Mouse (Mus musculus) A20 (cell line): ENCODE data around the gene Gata5.

Experiments
- DNase-seq: peaks from one replicate; pipeline ENCODE4 v3.0.0-alpha.2; 2011; ENCODE audit warnings: low read depth, low spot score

The Gata5 gene

DNA sequence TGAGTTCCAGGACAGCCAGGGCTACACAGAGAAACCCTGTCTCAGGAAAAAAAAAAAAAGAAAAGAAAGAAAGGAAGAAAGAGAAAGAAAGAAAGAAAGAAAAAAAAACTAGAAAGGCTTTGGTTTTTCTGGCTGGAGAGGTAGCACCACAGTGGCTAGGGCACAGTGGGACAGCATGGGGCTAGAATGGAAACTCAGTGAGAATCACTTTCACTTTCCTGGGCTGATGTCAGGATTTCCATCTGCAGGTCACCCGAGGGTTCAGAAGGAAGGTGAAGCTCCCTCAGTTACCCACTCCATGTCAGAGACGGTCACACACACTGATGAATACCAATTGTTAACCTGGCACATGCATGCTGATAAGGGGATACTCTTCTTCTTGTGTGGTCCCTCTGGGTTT lies 26.8 kb downstream of the Gata5 start:
- no peak for DNase-seq

DNA sequence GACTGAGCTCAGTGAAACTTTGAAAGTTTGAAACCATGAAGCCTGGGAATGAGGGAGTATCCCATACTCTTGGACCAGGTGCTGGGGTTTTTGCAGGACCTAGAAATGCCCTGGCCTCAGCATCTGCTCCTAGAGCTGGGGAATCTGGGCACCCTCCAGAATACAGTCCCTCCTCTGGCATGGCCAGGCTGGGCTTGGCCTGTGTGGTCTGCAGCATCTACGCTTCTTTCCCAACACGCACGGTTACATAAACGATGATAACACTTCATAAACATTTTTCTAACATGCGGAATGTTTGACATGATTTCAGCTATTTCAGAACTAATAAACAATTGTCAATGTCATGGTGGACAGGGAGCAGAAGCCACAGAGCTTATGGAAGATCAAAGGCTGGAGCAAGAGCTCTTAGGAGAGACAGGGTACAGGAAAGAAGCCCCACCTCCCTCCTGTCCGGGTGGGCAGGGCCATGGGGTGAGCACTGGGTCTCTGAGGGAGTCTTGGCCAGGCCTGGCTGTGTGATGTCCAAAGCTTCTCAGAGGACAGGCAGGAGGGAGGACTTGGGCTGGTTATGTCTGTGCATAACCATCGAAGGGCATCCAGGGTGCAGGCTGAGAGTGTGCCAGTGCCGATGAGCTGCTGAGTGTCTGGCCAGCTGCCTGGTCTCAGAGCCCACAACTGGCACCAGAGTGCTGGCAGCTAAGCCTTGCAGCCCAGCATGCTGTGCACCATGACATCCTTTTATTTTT lies 27.9 kb downstream of the Gata5 start:
- DNase-seq = no peak

DNA sequence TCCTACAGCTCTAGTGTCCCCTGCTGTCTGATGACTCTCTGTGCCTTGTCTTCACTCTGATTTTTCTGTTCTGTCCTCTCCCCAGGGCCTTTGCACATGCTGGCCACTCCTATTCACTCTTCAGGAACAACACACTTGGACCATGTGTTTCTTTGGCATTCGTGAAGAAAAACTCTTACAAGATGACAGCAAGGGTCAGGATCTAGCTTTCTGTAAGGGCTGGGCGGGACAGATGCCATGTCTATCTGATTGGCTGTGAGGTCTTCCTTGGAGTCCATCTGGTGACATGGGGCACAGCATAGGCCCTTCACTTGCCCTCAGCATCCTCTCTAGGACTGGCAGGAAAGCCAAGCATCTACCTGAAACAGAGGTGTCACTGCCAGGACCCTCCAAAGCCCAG lies 28.5 kb downstream of the Gata5 start:
- DNase-seq = no peak

DNA sequence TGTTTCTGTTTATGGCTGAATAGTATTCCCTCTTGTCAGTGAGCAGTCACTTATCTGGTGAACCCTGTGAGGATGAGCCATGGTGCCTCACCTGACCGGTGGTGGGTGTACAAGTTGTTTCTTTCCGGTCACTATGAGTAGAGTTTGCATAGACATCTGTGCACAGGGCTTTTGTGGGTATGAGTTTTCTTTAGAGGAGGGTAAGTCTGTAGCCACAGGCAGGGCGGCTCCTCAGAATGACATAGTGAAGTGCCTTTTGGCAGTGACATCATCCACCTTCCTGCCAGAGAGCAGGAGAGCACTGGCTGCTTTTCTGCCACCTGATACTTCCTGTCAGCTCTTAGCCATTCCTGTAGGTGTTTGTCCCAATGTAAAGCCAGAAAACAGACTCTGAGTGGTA lies 29.0 kb downstream of the Gata5 start:
- DNase-seq = no peak

DNA sequence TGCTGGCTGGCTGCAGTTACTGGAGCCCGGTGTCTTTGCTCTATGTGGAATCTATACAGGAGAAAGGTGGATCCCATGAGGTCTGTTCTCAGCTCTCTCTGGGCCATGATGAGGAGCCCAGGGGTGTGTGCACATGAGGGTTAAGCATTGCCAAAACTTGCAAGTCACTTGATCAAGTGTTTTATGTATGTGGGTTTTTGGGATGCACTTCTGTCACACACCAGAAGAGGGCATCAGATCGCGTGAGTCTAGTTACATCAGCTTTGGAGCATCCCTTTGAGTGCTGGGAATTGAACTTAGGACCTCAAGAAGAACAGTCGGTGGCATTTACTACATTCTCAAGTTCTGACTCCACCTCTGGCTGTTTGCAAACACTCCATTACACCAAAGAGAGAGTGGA lies 29.9 kb downstream of the Gata5 start:
- no peak for DNase-seq

DNA sequence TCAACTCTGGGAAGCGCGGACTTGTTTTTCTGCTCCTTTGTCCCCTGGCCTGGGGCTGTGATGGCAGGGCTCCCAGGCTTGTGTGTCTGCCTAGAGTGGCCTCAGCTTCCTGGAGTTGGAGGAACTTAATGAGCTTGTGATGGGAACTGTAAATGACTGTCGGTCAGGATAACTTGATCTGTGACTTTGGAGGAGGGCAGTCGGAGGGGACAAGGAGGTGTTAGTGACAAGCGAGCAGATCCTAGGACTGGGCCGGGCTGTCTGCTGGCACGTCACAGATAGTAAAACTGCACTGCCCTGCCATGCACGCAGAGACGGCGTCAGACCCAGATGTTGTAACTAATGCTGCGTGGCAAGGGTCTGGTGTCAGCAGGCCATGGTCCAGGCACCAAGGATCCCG lies 31.0 kb downstream of the Gata5 start:
- DNase-seq = no peak

DNA sequence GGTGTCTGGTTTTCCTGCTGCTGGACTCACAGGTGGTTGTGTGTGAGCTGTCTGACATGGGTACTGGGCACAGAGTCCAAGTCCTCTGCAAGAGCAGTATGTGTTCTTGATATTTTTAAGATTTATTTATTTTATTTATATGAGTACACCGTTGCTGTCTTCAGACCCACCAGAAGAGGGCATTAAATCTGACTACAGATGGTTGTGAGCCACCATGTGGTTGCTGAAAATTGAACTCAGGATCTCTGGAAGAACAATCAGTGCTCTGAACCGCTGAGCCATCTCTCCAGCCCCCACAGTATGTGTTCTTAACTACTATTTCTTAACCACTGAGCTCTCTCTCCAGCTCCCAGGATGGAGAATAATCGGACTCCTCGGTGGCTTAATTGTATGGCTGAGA lies 32.3 kb downstream of the Gata5 start:
- peak; percentile 20 for DNase-seq

DNA sequence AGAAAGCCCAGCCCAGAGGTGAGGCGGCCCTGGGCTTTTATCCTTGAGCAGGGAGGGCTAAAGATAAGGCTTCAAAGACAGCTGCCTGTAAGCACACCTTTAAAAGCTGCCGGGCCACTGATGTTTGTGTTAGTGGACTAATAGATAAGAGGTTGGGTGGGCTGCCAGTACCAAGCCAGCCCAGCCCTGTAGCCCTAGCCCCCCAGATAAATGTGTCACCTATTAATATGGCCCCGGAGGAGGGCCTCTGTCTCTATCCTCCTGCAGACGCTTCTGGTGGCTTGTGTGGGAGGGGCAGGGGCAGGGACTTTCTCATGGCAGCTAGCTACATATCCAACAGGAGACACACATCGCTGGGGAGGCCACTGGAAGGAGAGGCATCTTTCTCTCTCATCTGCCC lies 33.7 kb downstream of the Gata5 start:
- DNase-seq = no peak

DNA sequence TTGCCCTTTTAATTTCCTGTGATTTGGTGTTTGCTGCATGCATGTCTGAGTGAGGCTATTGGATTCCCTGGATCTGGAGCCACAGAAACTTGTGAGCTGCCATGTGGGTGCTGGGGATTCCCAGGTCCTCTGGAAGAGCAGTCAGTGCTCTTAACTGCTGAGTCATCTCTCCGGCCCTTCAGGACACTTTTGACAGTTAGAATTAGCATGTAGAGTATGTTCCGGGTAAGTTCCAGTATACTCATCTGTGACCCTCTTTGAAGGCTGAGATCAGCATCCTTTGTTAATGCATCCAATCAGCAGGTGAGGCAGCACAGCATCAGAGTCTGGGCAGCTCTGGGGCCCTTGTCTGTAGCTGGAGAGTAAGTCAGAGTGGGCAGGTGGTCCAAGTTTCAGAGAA lies 34.2 kb downstream of the Gata5 start:
- DNase-seq = no peak

DNA sequence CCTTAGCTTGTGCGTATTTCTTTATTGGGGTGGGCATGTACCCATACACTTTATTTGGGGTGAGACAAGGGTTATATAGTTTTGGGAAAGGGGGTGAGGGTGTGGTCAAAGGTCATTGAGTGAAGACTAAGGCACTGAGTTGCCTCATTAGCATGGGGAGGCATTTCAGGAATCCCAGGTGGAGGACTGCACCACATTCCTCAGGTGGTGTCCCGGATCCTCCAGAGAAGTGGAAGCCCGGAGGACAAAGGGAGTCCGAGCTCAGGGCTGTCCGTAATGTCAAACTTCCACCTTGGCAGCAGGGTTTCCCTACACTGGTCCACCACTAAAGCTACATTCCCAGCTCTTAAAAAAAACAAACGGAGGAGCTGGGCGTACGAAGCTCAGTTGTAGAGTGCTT lies 41.6 kb downstream of the Gata5 start:
- no peak for DNase-seq

DNA sequence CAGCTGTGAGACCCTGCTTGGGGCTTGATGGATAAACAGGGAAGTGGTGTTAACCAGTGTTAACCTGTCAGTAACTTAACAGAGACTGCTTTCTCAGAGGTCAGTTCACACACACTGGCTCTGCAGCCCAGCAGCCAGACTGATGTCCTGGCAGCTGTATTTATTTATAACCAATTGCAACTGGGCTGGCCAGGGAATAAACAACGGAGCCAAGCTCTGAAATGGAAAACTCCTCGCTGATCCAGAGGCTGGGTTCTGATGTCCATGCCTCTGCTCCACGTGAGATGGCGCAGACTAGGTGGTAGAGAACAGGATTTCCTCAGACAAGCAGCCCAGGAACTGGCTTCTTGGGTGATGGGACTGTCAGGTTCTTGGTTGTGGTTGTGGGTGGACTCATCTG lies 42.5 kb downstream of the Gata5 start:
- no peak for DNase-seq

DNA sequence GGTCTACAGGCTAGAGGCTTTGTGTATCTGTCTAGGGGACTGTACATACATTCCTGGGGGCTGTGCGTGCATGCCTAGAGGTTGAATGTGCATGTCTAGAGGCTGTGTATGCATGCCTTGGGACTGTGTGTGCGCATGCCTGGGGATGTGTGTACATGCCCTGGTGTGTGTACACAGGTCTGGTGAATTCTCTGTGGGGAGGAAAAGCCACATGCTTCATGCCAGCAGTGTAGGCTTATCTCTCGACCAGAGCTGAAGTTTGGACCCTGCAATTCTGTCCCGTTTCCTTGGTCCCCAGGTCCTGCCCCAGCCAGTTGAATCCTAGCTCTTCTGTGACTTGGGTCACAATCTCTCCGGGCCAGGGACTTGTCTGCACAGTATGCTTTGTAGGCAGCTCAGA lies 42.9 kb downstream of the Gata5 start:
- DNase-seq = no peak

DNA sequence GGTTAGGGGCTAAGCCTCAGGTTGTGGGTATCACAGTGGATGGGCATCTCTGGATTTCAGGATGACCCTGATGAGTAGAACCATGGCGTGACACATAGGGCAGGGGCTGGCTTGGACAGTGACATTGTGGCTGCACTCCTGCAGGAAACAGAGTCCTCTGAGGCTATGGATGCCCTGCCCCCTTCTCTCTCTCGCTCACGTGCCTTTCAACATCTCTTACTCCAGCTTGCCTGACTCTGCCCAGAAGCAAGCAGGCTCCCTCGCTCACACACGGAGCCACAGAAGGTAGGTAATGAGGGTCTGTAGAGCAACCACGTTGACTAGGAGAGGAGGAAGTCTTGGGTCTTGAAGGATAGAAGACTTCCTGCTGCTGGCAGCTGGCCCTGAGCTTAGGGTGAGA lies 44.0 kb downstream of the Gata5 start:
- no peak for DNase-seq

DNA sequence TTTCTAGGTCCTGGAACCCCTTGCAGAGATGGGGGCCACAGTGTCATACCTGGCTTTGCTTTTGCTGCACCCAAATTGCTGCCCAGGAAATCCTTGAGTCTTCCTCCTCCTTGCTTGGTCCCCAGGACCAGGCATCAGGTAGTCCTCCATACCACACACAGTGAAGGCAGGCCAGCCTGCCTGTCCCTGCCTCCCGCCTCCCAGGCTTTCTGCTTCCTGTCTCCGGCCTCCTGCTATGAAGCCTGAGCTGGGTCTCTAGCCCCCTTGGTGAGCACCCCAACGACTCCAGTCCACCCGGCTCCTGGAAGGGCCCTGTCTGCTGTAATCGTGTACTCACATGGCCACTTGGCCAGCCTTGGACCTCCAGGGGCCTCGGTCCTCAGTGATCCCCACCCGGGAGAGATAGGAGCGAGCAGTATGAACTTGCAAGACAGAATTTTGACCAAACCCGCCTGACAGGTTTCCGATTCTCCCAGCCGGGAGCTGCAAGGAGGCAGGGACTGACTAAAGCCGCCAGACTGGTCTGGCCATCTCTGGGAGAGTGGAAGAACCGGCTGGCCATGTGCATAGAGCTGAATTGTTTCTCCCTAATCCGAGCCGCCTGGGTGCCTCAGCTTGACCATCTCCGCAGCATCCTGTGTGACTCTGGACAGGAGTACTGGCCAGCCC lies 44.9 kb downstream of the Gata5 start, which contains the start of gene Rbbp8nl:
Gene Rbbp8nl (minus strand): TSS at position 440 of the 669 bp plus-strand sequence.
- DNase-seq = no peak

DNA sequence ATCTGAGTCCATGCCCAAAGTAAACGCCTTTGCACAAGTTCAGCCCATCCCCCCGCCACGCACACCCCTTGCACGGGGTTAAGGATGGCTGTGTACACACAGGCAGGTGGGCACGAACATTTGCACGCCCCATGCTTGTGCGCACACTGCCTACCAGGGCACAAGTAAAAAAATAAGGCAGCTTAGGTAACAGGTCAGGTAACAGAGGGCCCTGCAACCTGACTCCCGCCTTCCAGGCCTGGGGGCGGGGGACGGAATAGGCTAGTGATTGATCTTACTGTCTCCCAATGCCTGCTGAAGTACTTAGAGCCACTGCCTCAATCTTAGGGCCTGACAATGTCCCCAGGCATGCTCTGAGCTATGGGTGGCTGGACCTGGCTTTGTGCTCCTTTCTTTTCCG lies 45.5 kb downstream of the Gata5 start:
- DNase-seq = no peak

DNA sequence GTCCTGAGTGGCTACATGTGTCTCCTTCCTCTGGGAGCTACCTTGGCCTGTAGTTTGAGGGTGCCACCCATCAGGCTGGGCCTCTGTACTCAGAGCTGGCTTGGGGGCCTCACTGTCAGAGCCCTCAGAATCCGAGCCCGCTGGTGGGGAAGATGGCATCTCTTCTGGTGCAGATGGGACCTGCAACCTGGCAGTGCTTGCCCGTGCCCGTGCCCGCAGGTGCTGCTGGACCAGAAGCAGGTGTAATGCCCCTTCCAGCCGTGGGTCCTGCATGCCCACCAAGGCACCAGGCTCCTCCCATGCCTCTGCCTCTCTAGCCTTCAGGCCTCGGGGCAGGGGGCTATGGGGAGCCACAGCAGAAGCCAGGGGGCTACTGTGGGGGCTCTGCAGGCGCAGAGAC lies 55.2 kb downstream of the Gata5 start:
- no peak for DNase-seq

DNA sequence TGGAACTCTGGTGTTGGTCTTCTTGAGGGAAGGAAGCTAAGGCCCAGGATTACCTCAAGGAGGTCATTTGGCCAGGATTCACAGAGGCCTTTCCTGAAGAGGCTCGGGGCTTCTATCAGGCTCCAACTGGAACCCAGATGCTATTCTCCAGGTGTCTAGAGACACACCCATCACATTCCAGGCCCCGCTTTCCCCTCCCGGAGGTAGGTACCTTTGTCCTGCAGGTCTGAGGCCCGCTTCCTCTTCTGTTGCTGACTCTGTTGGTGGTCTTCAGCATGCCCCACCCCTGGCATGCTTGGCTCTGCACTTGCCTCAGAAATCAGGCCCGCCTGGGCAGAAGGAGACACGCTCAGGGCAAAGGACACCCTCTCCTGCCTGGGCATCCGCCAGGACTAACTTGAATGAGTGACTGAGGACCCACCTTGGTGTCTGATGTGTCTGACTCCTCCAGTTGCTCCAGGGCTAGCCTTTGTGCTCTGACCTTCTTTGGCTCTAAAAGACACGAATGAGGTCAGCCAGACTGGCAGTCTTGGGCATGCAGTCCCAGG lies 56.7 kb downstream of the Gata5 start:
- DNase-seq = no peak

DNA sequence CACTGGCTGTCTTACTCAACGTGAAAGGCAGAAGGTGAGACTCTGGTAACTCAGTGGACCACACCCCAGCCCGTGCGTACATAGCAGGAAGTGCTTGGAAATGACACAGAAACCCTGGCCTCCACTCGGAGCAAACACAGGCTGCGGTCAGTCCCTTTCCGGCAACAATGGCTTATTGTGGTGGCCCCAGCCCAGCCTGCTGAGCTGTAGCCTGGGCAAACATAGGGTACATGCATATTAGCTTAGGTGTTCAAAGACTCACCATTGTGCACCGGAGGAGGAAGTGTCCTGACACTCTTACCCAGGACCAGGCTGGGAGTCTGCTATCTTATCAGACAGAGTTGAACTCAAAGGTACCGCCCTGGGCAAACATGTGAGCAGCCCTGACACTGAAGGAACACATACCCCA lies 57.6 kb downstream of the Gata5 start:
- no peak for DNase-seq

DNA sequence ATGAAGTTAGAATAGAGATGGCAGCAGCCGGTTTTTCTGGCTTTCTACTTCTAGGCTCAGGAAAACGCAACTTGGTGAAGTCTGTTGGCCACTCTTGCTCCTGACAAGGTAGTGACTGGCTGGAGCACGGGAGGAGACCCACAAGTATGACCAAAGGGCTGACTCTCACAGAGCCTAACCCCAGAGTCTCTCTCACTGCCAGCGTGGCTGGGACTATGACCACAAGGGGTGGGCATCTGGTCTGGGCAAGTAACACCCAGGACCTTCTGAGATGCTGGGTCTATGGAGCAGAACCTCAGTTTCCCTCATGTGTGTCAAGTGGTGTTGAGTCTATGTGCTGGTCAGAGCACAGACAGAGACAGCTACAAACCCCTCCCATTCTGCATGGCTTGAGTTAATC lies 58.1 kb downstream of the Gata5 start:
- no peak for DNase-seq

DNA sequence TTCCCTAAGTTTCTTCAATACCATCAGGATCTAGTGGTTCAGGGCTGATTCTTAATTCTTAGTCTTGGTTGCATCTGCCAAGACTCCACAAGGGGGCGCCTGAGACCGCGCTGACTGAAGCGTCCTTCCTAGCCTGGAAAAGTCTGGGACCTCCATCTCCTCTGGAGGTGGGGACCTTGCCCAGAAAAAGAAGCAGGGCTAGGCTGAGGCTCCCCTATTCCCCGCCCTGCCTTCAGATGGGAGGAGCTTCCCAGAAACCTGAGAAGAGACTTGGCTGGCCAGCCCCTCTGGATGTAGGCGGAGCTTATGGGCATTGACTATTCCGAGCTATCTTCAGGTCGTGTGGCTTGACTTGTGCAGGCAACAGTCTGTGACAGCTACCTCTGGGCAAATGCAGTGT lies 58.7 kb downstream of the Gata5 start:
- peak; percentile 64 for DNase-seq
